Mouse (Mus musculus) layer of hippocampus, adult 18-20 months (tissue): ENCODE data around the gene Ddb1. TPM values are rescaled to one million over a fixed set of nuclear protein-coding genes. Genes with fewer than 3 reads are reported as not detected.

Experiments used
- DNase-seq, 2 experiments: peaks; one replicate each; pipeline ENCODE4 v3.0.0; 2022; ENCODE audit warnings: low spot score in 2 of 2
- total RNA-seq, 2 experiments: library from RNA; stranded (reverse); gene quantifications; 2 replicates each; pipeline ENCODE4 v1.2.3; 2021

Ddb1 gene
- total RNA-seq, 2 experiments from 2014 or later: 193 to 196 TPM

GRCm38 (mm10) chr19:10590301-10590700 lies 14.8 kb upstream of the Ddb1 start:
- DNase-seq: no peak

DNA sequence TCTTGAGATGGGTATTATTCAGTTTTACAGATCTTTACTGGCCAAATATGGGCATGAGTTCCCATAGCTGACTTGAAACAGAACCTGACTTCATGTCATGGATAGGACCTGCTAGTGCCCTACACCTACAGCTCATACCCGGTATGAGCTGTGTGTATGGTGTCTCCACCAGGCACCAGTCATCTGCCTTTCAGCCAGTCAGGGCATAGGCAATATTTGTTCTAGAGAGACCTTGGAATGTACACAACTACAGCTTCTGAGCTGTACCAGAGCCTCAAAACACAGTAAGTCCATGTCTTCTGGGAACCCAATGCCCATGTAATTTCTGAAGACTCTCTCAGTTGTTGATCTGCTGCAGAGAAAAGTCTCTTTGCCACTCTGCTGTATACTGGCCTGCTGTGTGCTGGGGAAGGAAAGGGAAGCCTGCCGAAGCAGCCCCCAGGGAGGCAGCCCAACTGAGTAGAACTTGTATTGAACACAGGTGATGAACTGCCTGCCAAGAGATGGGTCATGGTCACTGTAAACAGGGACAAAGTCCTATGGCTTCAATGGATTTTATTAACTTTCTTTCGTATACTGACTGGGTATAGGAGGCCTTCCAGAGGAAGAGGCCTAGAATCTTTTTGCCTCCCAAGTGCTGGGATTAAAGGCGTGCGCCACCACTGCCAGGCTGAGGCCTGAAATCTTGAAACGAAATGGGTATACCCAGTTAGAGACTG lies 13.3 kb upstream of the Ddb1 start:
- DNase-seq: no peak

DNA sequence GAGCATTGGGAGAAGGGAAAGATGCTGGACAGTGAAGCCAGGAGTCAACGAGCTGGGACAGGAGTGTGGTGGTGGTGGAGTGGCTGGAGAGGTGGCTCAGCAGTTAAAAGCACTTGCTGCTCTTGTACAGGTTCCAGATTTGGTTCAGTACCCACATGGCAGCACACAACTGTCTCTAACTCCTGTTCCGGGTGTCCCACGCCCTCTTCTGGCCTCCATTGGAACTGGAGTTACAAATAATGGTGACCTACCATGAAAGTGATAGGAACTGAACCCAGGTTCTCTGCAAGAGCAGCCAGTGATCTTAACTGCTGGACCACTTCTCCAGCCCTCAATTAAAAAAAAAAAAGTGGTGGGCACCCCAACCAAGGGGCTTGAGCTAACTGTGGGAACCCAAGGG lies 6.9 kb upstream of the Ddb1 start:
- DNase-seq: no peak

DNA sequence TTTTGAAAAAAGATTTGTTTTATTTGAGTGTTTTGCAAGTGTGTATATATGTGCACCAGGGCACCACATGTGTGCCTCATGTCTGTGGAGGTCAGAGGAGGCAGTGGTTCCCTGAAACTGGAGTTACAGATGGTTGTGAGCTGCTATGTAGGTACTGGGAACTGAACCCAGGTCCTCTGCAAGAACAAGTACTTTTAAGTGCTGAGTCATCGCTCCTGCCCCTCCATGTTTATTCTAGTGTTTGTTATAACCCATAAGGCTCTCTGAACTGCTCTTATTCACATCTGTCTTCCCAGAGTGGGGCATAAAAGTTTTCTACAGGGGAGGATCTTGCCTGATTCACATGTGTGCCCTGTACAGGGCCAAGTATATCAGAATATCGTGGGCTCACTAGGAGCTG lies 5.5 kb upstream of the Ddb1 start:
- no peak for DNase-seq

GRCm38 (mm10) chr19:10602247-10602769 lies 2.8 kb upstream of the Ddb1 start:
- no peak for DNase-seq

- peak; percentile 67 to 94 for DNase-seq
These were observed 2.3 kb upstream of the Ddb1 start for GRCm38 (mm10) chr19:10602787-10603186.

DNA sequence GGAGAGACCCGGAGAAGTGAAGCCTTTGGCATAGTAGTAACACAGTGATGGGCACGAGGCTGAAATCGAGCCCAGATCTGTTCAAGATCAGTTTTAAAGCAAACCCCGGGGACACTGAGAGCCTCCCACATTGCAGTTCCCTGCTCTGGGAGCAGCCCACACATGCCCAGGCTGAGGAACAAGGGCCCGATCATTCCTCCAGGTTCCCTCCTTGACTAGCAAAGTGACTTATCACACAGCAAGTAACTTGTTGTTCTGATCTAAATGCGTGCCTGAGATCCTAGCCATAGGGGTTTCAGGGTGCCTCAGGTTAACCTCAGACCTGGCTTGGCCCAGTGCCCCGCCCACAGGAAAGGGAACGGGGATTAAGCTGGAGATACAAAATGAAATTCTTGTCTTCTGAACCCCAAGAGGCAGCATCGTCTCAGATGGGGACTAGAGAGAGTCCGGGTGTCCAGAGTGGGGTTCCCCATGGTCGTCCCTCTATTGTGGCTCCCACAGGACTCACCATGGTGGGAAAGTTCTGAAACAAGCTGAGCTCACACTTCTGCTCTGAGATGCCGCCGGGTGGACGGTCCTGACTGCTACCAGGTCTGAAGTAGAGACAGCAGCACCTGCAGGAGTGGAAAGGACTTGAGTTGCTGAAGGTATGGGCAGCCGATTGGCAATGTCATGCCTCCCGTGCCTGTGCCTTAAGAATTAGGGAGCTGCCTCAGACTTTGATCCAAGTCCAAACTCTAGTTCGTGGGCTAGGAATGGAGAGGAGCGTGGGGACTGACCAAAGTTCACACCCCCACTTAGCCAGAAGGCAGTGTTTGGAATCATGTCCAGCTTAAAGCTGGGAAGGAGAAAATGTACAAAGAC lies 1.2 kb upstream of the Ddb1 start:
- no peak for DNase-seq

- no peak for DNase-seq
These were observed 593 bp upstream of the Ddb1 start for GRCm38 (mm10) chr19:10604534-10604933.

- DNase-seq: no peak
These were observed 935 bp downstream of the Ddb1 start for GRCm38 (mm10) chr19:10605901-10606622.

GRCm38 (mm10) chr19:10608573-10609240 lies 3.6 kb downstream of the Ddb1 start:
- DNase-seq: no peak

GRCm38 (mm10) chr19:10634106-10634871 lies 29.2 kb downstream of the Ddb1 start, which contains the start of gene Vwce:
Gene Vwce, plus strand, starts transcription at chr19:10634213.
- peak in 1 of 2 experiments; percentile 36 for DNase-seq

DNA sequence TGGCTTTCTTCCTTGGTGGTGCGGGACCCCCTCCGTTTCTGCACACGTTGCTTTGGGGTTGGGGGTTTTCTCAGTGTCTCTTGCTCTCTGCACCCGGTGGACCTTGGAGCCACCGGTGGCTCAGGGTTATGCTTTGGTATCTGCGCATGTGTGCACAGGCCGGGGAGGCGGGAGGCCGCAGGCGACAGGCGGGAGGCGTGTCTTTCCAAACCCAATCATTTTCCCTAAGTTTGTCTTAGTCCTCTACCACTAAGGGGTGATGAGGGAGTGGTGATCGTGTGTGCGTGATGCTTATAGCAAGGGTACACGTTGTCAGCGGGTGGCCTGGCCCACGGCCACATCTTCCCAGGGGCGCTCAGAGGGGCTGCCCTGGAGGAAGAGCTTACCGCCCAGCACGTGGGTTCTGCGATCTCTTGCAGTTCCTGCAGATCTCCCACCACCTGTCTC lies 29.8 kb downstream of the Ddb1 start:
- peak; percentile 61 to 82 for DNase-seq

DNA sequence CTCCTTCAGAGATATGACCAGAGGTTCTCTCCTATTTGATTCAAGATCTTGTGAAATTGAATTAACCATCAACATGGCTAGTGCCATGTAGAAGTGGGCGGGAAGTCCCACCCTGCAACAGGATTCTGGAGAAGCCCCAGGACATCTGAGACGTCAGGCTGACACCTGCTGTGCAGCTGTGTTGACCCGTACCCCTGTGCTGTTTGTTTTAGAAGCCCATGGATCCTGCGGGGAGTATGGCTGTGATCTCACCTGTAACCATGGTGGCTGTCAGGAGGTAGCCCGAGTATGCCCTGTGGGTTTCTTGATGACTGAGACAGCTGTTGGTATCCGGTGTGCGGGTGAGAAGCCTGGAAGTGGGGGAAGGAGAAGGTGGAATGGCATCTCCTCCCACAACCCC lies 32.7 kb downstream of the Ddb1 start:
- no peak for DNase-seq

DNA sequence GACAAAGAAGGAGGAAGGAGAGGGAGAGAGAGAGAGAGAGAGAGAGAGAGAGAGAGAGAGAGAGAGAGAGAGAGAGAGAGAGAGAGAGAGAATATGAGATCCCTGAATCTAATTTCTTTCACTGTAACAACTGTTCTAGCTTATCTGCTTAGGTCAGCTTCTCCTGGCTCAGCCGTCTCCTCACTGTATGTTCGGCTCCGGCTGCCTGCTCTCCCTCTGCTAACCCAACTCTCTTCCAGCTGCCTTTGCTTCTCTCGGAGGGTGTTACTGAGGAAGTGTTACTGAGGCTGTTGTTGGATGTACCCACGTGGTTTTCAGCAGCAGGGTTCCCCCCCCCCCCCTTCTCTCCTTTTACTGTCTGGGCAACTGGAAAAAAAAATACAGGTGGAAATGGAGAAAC lies 35.0 kb downstream of the Ddb1 start:
- DNase-seq: no peak

DNA sequence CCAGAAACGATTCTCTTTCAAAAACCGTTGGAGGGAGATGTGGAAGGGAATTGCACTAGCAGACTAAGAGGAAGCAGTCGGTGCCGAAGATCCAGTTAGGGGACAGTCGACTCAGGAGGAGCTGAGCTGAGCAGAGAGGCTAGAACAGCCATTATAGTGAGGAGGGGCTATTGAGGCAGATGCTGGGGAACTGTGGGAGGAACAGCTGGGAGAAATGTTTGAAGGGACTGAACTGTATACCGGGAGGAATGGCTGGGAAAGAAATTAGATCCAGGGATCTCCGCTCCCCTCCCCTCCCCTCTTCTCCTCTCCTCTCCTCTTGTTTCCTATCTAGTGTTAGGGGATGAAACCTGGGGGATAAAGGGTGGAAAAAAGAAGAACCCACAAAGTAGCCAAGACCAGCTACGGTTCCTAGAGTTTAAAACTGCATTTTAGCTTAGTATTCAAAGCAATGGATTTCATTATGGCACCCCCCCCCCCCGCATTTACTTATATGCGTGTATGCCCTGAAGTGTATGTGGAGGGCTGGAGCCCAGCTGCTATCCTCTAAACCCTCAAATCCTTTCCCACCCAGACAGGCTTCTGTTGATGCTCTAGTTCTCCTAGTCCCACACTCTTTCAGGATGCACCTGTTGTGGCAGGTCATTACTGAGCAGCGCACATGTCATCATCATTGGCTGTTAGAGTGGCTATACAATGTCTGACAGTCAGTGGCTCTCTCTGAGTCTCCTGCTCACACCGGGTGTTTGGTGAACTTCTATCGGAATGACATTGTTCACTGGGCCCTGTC lies 35.7 kb downstream of the Ddb1 start:
- DNase-seq: no peak

GRCm38 (mm10) chr19:10645616-10646015 lies 40.5 kb downstream of the Ddb1 start:
- DNase-seq: no peak

DNA sequence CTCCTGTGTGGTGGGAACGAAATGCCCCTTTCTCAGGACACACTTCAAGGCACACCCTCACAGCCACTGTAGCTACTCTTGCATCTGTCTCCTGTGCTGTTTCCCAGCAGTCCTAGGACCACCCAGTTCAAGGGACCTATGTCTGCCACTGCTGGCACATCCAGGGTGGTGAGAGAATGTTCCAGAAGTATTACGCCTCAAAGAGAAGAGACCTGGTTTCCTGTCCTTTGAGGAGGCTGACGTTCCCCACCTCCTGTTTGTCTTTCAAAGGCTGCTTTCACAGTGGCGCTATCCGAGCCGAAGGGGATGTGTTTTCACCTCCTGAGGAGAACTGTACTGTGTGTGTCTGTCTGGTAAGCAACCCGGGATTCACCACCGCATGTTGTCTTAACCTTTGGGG lies 43.0 kb downstream of the Ddb1 start:
- DNase-seq: no peak

GRCm38 (mm10) chr19:10656058-10656457 lies 50.9 kb downstream of the Ddb1 start:
- DNase-seq: no peak

- no peak for DNase-seq
These were observed 52.6 kb downstream of the Ddb1 start for GRCm38 (mm10) chr19:10657742-10658141.
